Mouse (Mus musculus): ENCODE measurements around the gene Kansl3.

Kansl3 gene

GRCm38 (mm10) chr1:36307121-36307494, 61.9 kb downstream of the Kansl3 start:
- TF ChIP-seq GATA4 (IDR thresholded peaks at IDR 0.05; ENCODE audit: insufficient replicate concordance, low read length) = no peak

GRCm38 (mm10) chr1:36306120-36306519, 62.9 kb downstream of the Kansl3 start:
- TF ChIP-seq GATA4 (IDR thresholded peaks at IDR 0.05; ENCODE audit: insufficient replicate concordance, low read length) = no peak

- no peak for TF ChIP-seq GATA4 (IDR thresholded peaks at IDR 0.05; ENCODE audit: insufficient replicate concordance, low read length)
These were observed 64.2 kb downstream of the Kansl3 start for GRCm38 (mm10) chr1:36304764-36305163.

GRCm38 (mm10) chr1:36303381-36304320, 65.3 kb downstream of the Kansl3 start:
- no peak for TF ChIP-seq GATA4 (IDR thresholded peaks at IDR 0.05; ENCODE audit: insufficient replicate concordance, low read length)

GRCm38 (mm10) chr1:36302957-36303356, 66.0 kb downstream of the Kansl3 start:
- TF ChIP-seq GATA4 (IDR thresholded peaks at IDR 0.05; ENCODE audit: insufficient replicate concordance, low read length) = no peak

- no peak for TF ChIP-seq GATA4 (IDR thresholded peaks at IDR 0.05; ENCODE audit: insufficient replicate concordance, low read length)
These were observed 66.7 kb downstream of the Kansl3 start for GRCm38 (mm10) chr1:36302273-36302672.

GRCm38 (mm10) chr1:36300486-36300885, 68.5 kb downstream of the Kansl3 start:
- no peak for TF ChIP-seq GATA4 (IDR thresholded peaks at IDR 0.05; ENCODE audit: insufficient replicate concordance, low read length)

- no peak for TF ChIP-seq GATA4 (IDR thresholded peaks at IDR 0.05; ENCODE audit: insufficient replicate concordance, low read length)
These were observed 69.3 kb downstream of the Kansl3 start for GRCm38 (mm10) chr1:36299676-36300075.

GRCm38 (mm10) chr1:36299126-36299525, 69.9 kb downstream of the Kansl3 start:
- TF ChIP-seq GATA4 (IDR thresholded peaks at IDR 0.05; ENCODE audit: insufficient replicate concordance, low read length) = no peak

GRCm38 (mm10) chr1:36298107-36298506, 70.9 kb downstream of the Kansl3 start:
- TF ChIP-seq GATA4 (IDR thresholded peaks at IDR 0.05; ENCODE audit: insufficient replicate concordance, low read length) = no peak

GRCm38 (mm10) chr1:36296466-36297149, 72.4 kb downstream of the Kansl3 start:
- TF ChIP-seq GATA4 (IDR thresholded peaks at IDR 0.05; ENCODE audit: insufficient replicate concordance, low read length) = no peak

- TF ChIP-seq GATA4 (IDR thresholded peaks at IDR 0.05; ENCODE audit: insufficient replicate concordance, low read length) = no peak
These were observed 74.6 kb downstream of the Kansl3 start for GRCm38 (mm10) chr1:36294402-36294801.

- no peak for TF ChIP-seq GATA4 (IDR thresholded peaks at IDR 0.05; ENCODE audit: insufficient replicate concordance, low read length)
These were observed 75.5 kb downstream of the Kansl3 start for GRCm38 (mm10) chr1:36293470-36293869.

All from liver, adult (tissue).